In the genomic region with DNA sequence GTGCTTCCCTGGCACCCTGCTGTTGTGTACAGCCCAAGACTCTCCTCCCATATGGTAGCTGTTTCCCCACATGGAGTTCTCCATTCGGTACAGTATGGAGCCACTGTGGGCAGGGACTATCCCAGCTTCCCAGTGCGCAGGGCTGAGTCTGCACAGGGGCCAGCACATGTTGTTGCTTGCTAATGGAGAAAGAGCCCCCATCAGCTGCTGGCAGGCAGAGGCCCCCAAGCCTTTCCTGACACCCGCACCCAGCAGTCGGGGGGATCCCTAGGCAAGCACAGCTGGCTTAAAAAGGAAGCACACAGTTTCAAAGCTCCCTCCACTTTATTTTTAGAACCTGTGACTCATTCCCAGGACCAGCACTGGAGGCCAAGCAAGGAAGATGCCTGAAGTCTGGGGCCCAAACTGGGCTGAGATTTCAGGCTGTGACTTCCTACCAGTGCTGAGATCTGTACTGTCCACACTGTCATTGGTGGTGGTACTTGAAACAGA, we compare ENCODE assay signal across 9 mouse cellular contexts. TPM values are rescaled to one million over a fixed set of nuclear protein-coding genes. Genes with fewer than 3 reads are reported as not detected.
DNase-seq lines count a peak whose midpoint lies in the region; ATAC-seq and TF ChIP-seq lines count a peak whose summit lies in the region.
"Had no signal": no experiment of that assay in that cellular context is flagged by ENCODE, and none has a peak within 500 bp of the region (broad histone marks: within the 10 kb centered on the region; RNA-seq: fewer than 3 reads in every experiment).

No protein-coding gene starts in this region.

- no peak for ATAC-seq in cerebellum, adult (ENCODE audit: insufficient number of reproducible peaks, low FRiP score, low TSS enrichment)
- no peak for ATAC-seq in hindbrain, embryonic 12.5 days (ENCODE audit: low FRiP score)

- no peak overlapping the region for H3K9ac ChIP-seq in hindbrain, embryonic 12.5 days

- intact Hi-C loops in heart, postnatal 25 days (cut with DNase I): loop anchor here (5.0 kb wide), 1 partner anchor 86 kb away; no protein-coding TSS in a partner anchor

- H3K9me3 ChIP-seq in hindbrain, embryonic 12.5 days (replicated peaks): peaks cover 9% of the 10 kb centered on the region; the same call in 1 of the 2 replicates

- H3K4me2 ChIP-seq in myocyte (ENCODE audit: low read depth): peak overlapping the region; percentile 67
- no peak overlapping the region for H3K4me2 ChIP-seq in hindbrain, embryonic 12.5 days (replicated peaks)

- H3K4me3 ChIP-seq in myocyte: no peak overlapping the region
- no peak overlapping the region for H3K4me3 ChIP-seq in hindbrain, embryonic 12.5 days

- peaks cover 31% of the 10 kb centered on the region for H3K4me1 ChIP-seq in hindbrain, embryonic 12.5 days

- WGBS in hindbrain, embryonic 12.5 days: 53% methylated on average over 4 of the region's 4 CpGs

- H3K79me2 ChIP-seq in myocyte (ENCODE audit: control insufficient read depth, insufficient read depth): no peaks in the 10 kb centered on the region

- no peaks in the 10 kb centered on the region for H3K27me3 ChIP-seq in myocyte (ENCODE audit: control insufficient read depth, insufficient read depth, insufficient read length)
- no peaks in the 10 kb centered on the region for H3K27me3 ChIP-seq in hindbrain, embryonic 12.5 days

- peak; percentile 13 for DNase-seq in cerebellum, adult 9-11 months
- peak; percentile 76 for DNase-seq in right cerebral cortex, adult 18-20 months
- no peak for DNase-seq in right cerebral cortex, postnatal 4 days
- DNase-seq in heart, postnatal 25 days (ENCODE audit: low spot score): peak; percentile 37
- DNase-seq in thymus, adult 18-20 months: no peak

- no peak for TF ChIP-seq POLR2A in myocyte (IDR thresholded peaks at IDR 0.05; ENCODE audit: insufficient read length, low read depth)

- H3K27ac ChIP-seq in hindbrain, embryonic 12.5 days: no peak overlapping the region

- no peak overlapping the region for H3ac ChIP-seq in myocyte (ENCODE audit: control insufficient read depth, insufficient read length)

- H3K36me3 ChIP-seq in myocyte (ENCODE audit: control insufficient read depth, insufficient read depth): no peaks in the 10 kb centered on the region
- no peaks in the 10 kb centered on the region for H3K36me3 ChIP-seq in hindbrain, embryonic 12.5 days

TF ChIP-seq in myocyte, 11 proteins besides CTCF, POLR2A, EP300 and RAD21:
- no peak for TF ChIP-seq MAX (IDR thresholded peaks at IDR 0.05; ENCODE audit: low read depth)
- no peak for TF ChIP-seq POLR2AphosphoS2 (IDR thresholded peaks at IDR 0.05; ENCODE audit: insufficient read length, low read depth)
- TF ChIP-seq MYOD1 (IDR thresholded peaks at IDR 0.05; ENCODE audit: control insufficient read depth in 1 of 3, insufficient read length in 2 of 3, low read depth in 2 of 3): peak in 1 of 3 experiments; percentile 5
- no peak for TF ChIP-seq SRF (IDR thresholded peaks at IDR 0.05; ENCODE audit: control insufficient read depth, insufficient read length, low read depth)
- no peak for TF ChIP-seq CEBPB (IDR thresholded peaks at IDR 0.05; ENCODE audit: insufficient read depth, poor library complexity, severe bottlenecking)
- no peak for TF ChIP-seq USF1 (IDR thresholded peaks at IDR 0.05; ENCODE audit: low read depth)
- TF ChIP-seq MYOG (IDR thresholded peaks at IDR 0.05; ENCODE audit: control insufficient read depth in 1 of 3, insufficient read depth in 1 of 3, insufficient read length in 2 of 3, low read depth in 2 of 3): peak in 1 of 3 experiments; percentile 66

RNA-seq across cellular contexts. Expression of a gene that starts 9.7 kb away (rescaled TPM):
- total RNA-seq in heart, postnatal 25 days (2021): not detected
- polyA plus RNA-seq in myocyte (2012; fragmentation: generic; extraction: Trizol): not detected
- 0.35 TPM in 1 of 2 replicates, not detected in the other for polyA plus RNA-seq in hindbrain, embryonic 12.5 days (2016; fragmentation: Nextera tagmentation; extraction: Ambion mirVana)
- polyA plus RNA-seq: neural tube, embryonic 11.5 days had no signal

Comparison
In these comparisons a context has a peak if more than half of its experiments do, and no peak if none do; other contexts are left out.
1. DNase-seq: peak in cerebellum, adult 9-11 months (single experiment), right cerebral cortex, adult 18-20 months (single experiment) and heart, postnatal 25 days (single experiment); none in right cerebral cortex, postnatal 4 days (single experiment) and thymus, adult 18-20 months (0 of 2).